Mouse (Mus musculus): ENCODE results near the gene Mfsd4b1. TPM values are rescaled to one million over a fixed set of nuclear protein-coding genes. Genes with fewer than 3 reads are reported as not detected.

Gene Mfsd4b1
- polyA plus RNA-seq (2015; fragmentation: Nextera tagmentation; extraction: Ambion mirVana) = 0.26 and 0.54 TPM in 2 replicates

- Histone ChIP-seq H3K4me1 (peaks cover 14% of the 10 kb centered on the region), H3K9ac (peak within 1 kb of the TSS; percentile 57), H3K9me3 (no peaks in the 10 kb centered on the region), H3K4me3 (peak within 1 kb of the TSS; percentile 76), H3K4me2 (peak within 1 kb of the TSS; percentile 84), H3K36me3 (replicated peaks) (no peaks in the 10 kb centered on the region), H3K27me3 (replicated peaks) (no peaks in the 10 kb centered on the region), H3K27ac (peak within 1 kb of the TSS; percentile 93)
- ATAC-seq (replicated peaks) = peak; percentile 99
- under 1% methylated on average over 46 of the region's 46 CpGs for WGBS
These were observed at the start of gene Mfsd4b1 for GRCm38 (mm10) chr10:40024554-40025428. Gene Mfsd4b1, minus strand, starts transcription at chr10:40025268.

GRCm38 (mm10) chr10:40073608-40074007 lies 48.5 kb upstream of the Mfsd4b1 start:
- H3K4me2 ChIP-seq = no peak overlapping the region
- no peak for ATAC-seq (replicated peaks)
- WGBS = 89% methylated on average over 6 of the region's 6 CpGs
- no peaks in the 10 kb centered on the region for H3K27me3 ChIP-seq (replicated peaks)
- H3K36me3 ChIP-seq (replicated peaks) = no peaks in the 10 kb centered on the region
- no peaks in the 10 kb centered on the region; the same call in 1 of the 2 replicates for H3K4me1 ChIP-seq
- no peak overlapping the region for H3K9ac ChIP-seq
- H3K27ac ChIP-seq = no peak overlapping the region
- no peak overlapping the region for H3K4me3 ChIP-seq
- no peaks in the 10 kb centered on the region for H3K9me3 ChIP-seq

GRCm38 (mm10) chr10:40070684-40071083 lies 45.6 kb upstream of the Mfsd4b1 start:
- ATAC-seq (replicated peaks) = no peak
- Histone ChIP-seq H3K4me2 (no peak overlapping the region), H3K27me3 (replicated peaks) (no peaks in the 10 kb centered on the region), H3K36me3 (replicated peaks) (no peaks in the 10 kb centered on the region), H3K9me3 (no peaks in the 10 kb centered on the region), H3K4me1 (peaks cover 3% of the 10 kb centered on the region; the same call in 1 of the 2 replicates), H3K27ac (no peak overlapping the region), H3K4me3 (no peak overlapping the region), H3K9ac (no peak overlapping the region)
- 68% methylated on average over 9 of the region's 9 CpGs for WGBS

- no peak overlapping the region for H3K4me2 ChIP-seq
- 71% methylated on average over 4 of the region's 4 CpGs for WGBS
- H3K36me3 ChIP-seq (replicated peaks) = no peaks in the 10 kb centered on the region
- no peak overlapping the region for H3K4me3 ChIP-seq
- H3K9ac ChIP-seq = no peak overlapping the region
- peaks cover 8% of the 10 kb centered on the region; the same call in 1 of the 2 replicates for H3K4me1 ChIP-seq
- H3K27ac ChIP-seq = no peak overlapping the region
- H3K9me3 ChIP-seq = no peaks in the 10 kb centered on the region
- H3K27me3 ChIP-seq (replicated peaks) = no peaks in the 10 kb centered on the region
- no peak for ATAC-seq (replicated peaks)
These were observed 44.2 kb upstream of the Mfsd4b1 start for GRCm38 (mm10) chr10:40069270-40069669.

GRCm38 (mm10) chr10:40068595-40068994 lies 43.5 kb upstream of the Mfsd4b1 start:
- no peak for ATAC-seq (replicated peaks)
- Histone ChIP-seq H3K27me3 (replicated peaks) (no peaks in the 10 kb centered on the region), H3K9ac (no peak overlapping the region), H3K4me1 (peaks cover 8% of the 10 kb centered on the region; the same call in 1 of the 2 replicates), H3K4me2 (no peak overlapping the region), H3K4me3 (no peak overlapping the region), H3K27ac (no peak overlapping the region), H3K36me3 (replicated peaks) (no peaks in the 10 kb centered on the region), H3K9me3 (no peaks in the 10 kb centered on the region)
- 81% methylated on average over 10 of the region's 10 CpGs for WGBS

- no peak overlapping the region for H3K4me3 ChIP-seq
- ATAC-seq (replicated peaks) = no peak
- H3K36me3 ChIP-seq (replicated peaks) = no peaks in the 10 kb centered on the region
- H3K27me3 ChIP-seq (replicated peaks) = no peaks in the 10 kb centered on the region
- no peak overlapping the region for H3K9ac ChIP-seq
- peaks cover 8% of the 10 kb centered on the region; the same call in 1 of the 2 replicates for H3K4me1 ChIP-seq
- WGBS = 12% methylated on average over 1 of the region's 1 CpGs
- H3K9me3 ChIP-seq = no peaks in the 10 kb centered on the region
- H3K4me2 ChIP-seq = no peak overlapping the region
- no peak overlapping the region for H3K27ac ChIP-seq
These were observed 42.5 kb upstream of the Mfsd4b1 start for GRCm38 (mm10) chr10:40067529-40067928.

- WGBS = 0% methylated on average over 1 of the region's 1 CpGs
- Histone ChIP-seq H3K4me2 (no peak overlapping the region), H3K27me3 (replicated peaks) (no peaks in the 10 kb centered on the region), H3K36me3 (replicated peaks) (no peaks in the 10 kb centered on the region), H3K9ac (no peak overlapping the region), H3K9me3 (no peaks in the 10 kb centered on the region), H3K27ac (no peak overlapping the region), H3K4me1 (peaks cover 8% of the 10 kb centered on the region; the same call in 1 of the 2 replicates), H3K4me3 (no peak overlapping the region)
- no peak for ATAC-seq (replicated peaks)
These were observed 42.0 kb upstream of the Mfsd4b1 start for GRCm38 (mm10) chr10:40067071-40067470.

GRCm38 (mm10) chr10:40065357-40065756 lies 40.3 kb upstream of the Mfsd4b1 start:
- H3K4me2 ChIP-seq = no peak overlapping the region
- H3K27me3 ChIP-seq (replicated peaks) = no peaks in the 10 kb centered on the region
- no peak for ATAC-seq (replicated peaks)
- no peak overlapping the region for H3K27ac ChIP-seq
- H3K4me3 ChIP-seq = no peak overlapping the region
- H3K4me1 ChIP-seq = peaks cover 8% of the 10 kb centered on the region; the same call in 1 of the 2 replicates
- no peak overlapping the region for H3K9ac ChIP-seq
- 19% methylated on average over 3 of the region's 3 CpGs for WGBS
- H3K9me3 ChIP-seq = no peaks in the 10 kb centered on the region
- no peaks in the 10 kb centered on the region for H3K36me3 ChIP-seq (replicated peaks)

- no peak for ATAC-seq (replicated peaks)
- Histone ChIP-seq H3K9ac (no peak overlapping the region), H3K9me3 (no peaks in the 10 kb centered on the region), H3K4me1 (peaks cover 8% of the 10 kb centered on the region; the same call in 1 of the 2 replicates), H3K27me3 (replicated peaks) (no peaks in the 10 kb centered on the region), H3K4me2 (no peak overlapping the region), H3K36me3 (replicated peaks) (no peaks in the 10 kb centered on the region), H3K27ac (no peak overlapping the region), H3K4me3 (no peak overlapping the region)
- WGBS = 38% methylated on average over 5 of the region's 5 CpGs
These were observed 38.3 kb upstream of the Mfsd4b1 start for GRCm38 (mm10) chr10:40063291-40063890.

GRCm38 (mm10) chr10:40062812-40063211 lies 37.7 kb upstream of the Mfsd4b1 start:
- no peaks in the 10 kb centered on the region for H3K9me3 ChIP-seq
- no peaks in the 10 kb centered on the region for H3K27me3 ChIP-seq (replicated peaks)
- H3K36me3 ChIP-seq (replicated peaks) = no peaks in the 10 kb centered on the region
- H3K27ac ChIP-seq = no peak overlapping the region
- no peak overlapping the region for H3K4me2 ChIP-seq
- no peak overlapping the region for H3K9ac ChIP-seq
- no peak overlapping the region for H3K4me3 ChIP-seq
- no peak for ATAC-seq (replicated peaks)
- 40% methylated on average over 6 of the region's 6 CpGs for WGBS
- H3K4me1 ChIP-seq = peaks cover 8% of the 10 kb centered on the region; the same call in 1 of the 2 replicates

GRCm38 (mm10) chr10:40061926-40062325 lies 36.9 kb upstream of the Mfsd4b1 start:
- Histone ChIP-seq H3K27ac (no peak overlapping the region), H3K9me3 (no peaks in the 10 kb centered on the region), H3K36me3 (replicated peaks) (no peaks in the 10 kb centered on the region), H3K4me2 (no peak overlapping the region), H3K9ac (no peak overlapping the region), H3K4me1 (peaks cover 8% of the 10 kb centered on the region; the same call in 1 of the 2 replicates), H3K4me3 (no peak overlapping the region), H3K27me3 (replicated peaks) (no peaks in the 10 kb centered on the region)
- ATAC-seq (replicated peaks) = no peak
- 84% methylated on average over 5 of the region's 5 CpGs for WGBS

GRCm38 (mm10) chr10:40058786-40059120 lies 33.7 kb upstream of the Mfsd4b1 start:
- no peaks in the 10 kb centered on the region for H3K36me3 ChIP-seq (replicated peaks)

More at GRCm38 (mm10) chr10:40058786-40059120, 33.7 kb upstream of the Mfsd4b1 start:
- H3K4me3 ChIP-seq = no peak overlapping the region
- H3K27ac ChIP-seq = no peak overlapping the region
- WGBS = 87% methylated on average over 3 of the region's 3 CpGs
- no peaks in the 10 kb centered on the region; the same call in 1 of the 2 replicates for H3K4me1 ChIP-seq
- no peak for ATAC-seq (replicated peaks)
- H3K9me3 ChIP-seq = no peaks in the 10 kb centered on the region
- no peak overlapping the region for H3K4me2 ChIP-seq
- H3K27me3 ChIP-seq (replicated peaks) = no peaks in the 10 kb centered on the region
- H3K9ac ChIP-seq = no peak overlapping the region
